Mouse (Mus musculus): Measurements from ENCODE around the gene Med24. TPM values are rescaled to one million over a fixed set of nuclear protein-coding genes. Genes with fewer than 3 reads are reported as not detected.
"Not testable (repeated sequence)": the region's sequence is repeated elsewhere in the genome, so short reads cannot be mapped to it uniquely, and the experiment has no call there.

Gene Med24
- polyA plus RNA-seq, 2 experiments from 2014 or later: 27.0 to 37.5 TPM

- no peak for ATAC-seq
Measured at GRCm38 (mm10) chr11:98688009-98688408, 41.2 kb downstream of the Med24 start.

DNA sequence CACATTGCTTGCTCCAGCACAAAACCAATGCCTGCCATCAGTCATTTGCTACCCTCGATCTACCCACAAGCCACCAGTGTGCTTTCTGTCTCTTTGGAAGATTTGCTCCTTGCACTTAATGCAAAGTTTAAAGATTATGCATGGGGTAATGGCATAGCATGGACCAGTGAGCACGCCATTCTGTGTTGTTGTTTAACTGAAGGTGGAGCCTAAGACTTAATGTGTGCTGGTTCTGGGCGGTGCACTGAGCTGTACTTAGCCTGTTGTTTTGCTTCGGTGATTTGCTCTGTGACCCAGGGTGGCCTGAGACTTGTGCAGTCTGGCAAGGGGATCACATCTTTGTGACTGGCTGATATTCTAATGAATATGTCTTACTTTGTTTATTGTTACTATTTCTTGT lies 42.3 kb downstream of the Med24 start:
- ATAC-seq: no peak

DNA sequence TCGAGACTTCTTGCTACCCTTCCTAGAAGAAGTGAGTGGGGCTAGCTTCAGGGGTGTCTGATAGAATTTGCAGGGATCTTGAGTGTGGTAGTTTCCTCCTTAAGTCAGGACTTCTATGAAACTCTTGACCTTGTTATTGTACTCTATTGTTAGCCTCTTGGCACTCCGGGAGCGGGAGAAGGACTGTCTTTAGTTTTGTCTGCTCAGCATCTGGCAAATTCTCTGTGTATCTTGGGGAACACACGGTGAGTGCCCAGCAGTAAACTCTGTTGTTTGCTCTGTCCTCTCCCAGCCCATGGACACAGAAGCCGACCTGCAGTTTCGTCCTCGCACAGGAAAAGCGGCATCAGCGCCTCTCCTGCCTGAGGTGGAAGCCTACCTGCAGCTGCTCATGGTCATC lies 43.6 kb downstream of the Med24 start:
- ATAC-seq: no peak

GRCm38 (mm10) chr11:98682811-98683210 lies 46.4 kb downstream of the Med24 start:
- ATAC-seq: peak; percentile 38

GRCm38 (mm10) chr11:98681786-98682745 lies 47.2 kb downstream of the Med24 start, which contains the start of gene Psmd3:
TSS of gene Psmd3 (plus strand) at chr11:98682554.
- ATAC-seq: peak; percentile 87

GRCm38 (mm10) chr11:98681186-98681585 lies 48.0 kb downstream of the Med24 start:
- no peak for ATAC-seq

DNA sequence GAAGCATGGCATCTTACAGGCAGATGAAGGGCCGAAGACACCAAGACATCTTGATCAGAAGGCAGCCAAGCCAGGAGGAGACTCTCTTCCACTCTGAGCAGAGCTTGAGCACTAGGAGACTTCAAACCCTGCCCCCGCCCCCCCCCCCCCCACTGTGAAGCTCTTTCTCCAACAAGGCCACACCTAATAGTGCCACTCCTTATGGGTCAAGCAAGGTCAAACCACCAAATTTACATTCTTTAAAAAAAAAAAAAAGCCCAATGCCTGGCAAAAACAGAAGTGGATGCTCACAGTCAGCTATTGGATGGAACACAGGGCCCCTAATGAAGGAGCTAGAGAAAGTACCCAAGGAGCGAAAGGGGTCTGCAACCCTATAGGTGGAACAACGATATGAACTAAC lies 48.6 kb downstream of the Med24 start:
- not testable (repeated sequence) for ATAC-seq

DNA sequence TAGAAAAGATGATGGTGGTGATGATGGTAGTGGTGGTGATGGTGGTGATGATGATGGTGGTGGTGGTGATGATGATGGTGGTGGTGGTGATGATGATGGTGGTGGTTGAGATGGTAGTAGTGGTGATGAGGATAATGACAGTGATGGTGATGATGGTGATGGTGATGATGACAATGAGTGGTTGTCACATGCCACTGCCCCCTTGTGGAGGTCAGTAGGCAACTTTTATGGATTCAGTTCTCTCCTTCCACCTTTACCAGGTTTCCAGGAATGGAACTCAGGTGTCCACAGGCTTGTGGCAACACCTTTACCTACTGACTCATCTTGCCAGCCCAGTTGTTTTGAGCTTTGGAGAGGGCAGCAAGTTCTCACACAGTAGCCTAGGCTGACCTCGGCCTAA lies 49.2 kb downstream of the Med24 start:
- no peak for ATAC-seq

- no peak for ATAC-seq
Measured at GRCm38 (mm10) chr11:98675829-98676363, 53.3 kb downstream of the Med24 start.

- peak; percentile 81 for ATAC-seq
Measured at GRCm38 (mm10) chr11:98673136-98673535, 56.1 kb downstream of the Med24 start.

GRCm38 (mm10) chr11:98672482-98672881 lies 56.8 kb downstream of the Med24 start:
- ATAC-seq: no peak

DNA sequence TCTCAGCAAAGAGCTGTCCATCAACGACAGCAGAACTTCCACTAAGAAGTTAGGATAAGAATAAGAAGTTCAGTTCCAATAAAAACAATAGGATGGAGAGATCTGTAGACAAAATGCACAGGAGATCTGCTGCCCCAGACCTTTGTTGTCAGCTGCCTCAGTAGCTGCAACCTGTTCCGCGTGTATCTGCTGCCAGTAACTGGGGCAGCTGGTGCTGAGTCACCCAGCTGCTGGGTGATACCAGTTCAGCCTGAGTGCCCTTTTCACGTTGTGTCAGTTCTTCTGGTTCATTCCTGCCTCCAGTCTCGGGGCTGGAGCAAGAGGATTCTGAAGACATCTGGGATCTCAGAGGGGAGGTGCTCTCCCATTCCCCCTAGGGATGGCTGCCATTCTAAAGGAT lies 57.4 kb downstream of the Med24 start:
- ATAC-seq: no peak

DNA sequence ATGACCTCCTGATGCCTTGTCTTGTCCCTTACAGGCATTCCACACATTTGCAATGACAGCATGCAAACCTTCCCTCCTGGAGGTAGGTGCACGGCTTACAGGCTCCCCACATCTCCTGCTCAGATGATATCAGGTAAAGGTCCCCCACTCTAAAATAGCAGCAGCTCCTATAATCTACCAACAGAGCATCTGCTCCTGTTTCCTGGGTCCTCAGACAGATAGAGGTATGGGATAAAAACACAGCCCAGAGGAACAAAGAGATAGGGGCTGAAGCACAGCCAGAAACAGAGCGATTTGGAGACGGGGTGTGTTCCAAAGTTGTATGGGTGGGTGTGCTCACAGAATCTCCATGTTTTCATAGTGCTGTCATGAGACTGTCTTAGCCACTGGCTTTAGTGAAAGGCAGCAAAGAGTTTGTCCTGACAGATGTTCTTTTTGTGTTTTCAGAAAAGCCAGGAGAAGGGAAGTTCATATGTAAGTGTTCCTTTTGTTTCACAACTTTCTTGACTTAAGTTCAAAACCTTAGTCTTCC lies 57.9 kb downstream of the Med24 start:
- ATAC-seq: no peak

DNA sequence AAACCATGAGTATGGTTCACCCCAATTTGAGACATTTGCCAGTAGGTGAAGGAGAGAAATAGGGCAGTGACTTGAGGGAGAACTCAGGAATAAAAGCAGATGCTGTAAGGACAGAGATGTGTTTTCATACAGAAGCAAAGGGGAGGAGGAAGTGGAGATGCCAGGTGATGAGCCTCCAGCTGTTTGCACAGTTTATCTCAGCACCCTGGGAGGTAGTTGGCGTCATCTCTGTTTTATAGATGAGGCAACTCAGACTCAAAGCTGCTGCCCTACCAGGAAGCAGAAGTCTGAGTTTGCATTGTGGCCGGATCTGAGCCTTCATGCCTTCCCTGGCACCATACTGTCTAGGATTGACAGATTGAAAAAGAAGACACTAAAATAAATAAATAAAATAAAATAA lies 60.3 kb downstream of the Med24 start:
- no peak for ATAC-seq

DNA sequence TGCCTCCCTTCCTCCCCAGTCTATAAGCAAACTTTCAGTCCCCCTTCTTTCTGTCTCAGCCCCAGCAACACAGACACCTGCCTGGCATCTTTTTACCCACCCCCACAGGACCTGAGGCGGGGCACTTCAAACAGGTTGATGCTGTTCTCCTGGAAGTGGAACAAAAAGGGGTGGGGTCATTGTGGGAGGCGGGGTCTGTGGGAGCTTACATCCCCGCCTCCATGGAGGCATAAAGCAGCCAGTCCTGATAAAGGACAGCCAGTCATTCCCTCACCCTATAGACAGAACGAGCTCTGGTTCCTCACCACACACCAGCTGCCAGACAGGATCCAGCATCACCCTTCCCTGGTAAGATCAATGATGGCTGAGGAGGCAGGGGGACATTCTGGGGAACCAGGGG lies 65.1 kb downstream of the Med24 start, which contains the start of gene Gsdma:
Gsdma (plus strand) TSS at position 261 of the 400 bp plus-strand sequence.
- no peak for ATAC-seq

DNA sequence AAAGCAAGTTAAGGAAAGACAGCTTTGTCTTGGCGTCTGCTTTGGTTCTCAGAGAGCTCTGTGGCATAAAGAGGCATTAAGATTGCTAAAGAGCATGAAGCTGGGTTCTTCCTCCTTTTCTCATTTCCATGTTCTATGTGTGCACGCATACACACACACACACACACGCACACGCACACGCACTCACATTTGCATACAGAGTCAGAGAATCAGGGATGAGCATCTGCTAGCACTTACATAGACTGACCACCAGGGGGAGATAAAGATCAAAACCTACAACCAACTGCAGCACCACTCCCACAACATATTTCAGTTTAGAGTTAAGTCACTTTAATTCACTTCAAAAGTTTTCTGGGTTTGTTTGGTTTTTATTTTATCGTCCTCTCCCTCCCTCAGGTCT lies 68.7 kb downstream of the Med24 start:
- peak; percentile 82 for ATAC-seq

- peak; percentile 79 for ATAC-seq
Measured at GRCm38 (mm10) chr11:98655076-98655475, 74.2 kb downstream of the Med24 start.

Other genes starting within 250 kb of the Med24 start
- 10 to 100 TPM; 77.0 to 98.7 TPM for gene Ikzf3, start 183.4 kb downstream of the Med24 start, polyA plus RNA-seq (2017; shearing (Covaris generic))
- 1 to 10 TPM; 5.0 to 6.0 TPM for gene Zpbp2, start 178.3 kb downstream of the Med24 start, polyA plus RNA-seq (2017; shearing (Covaris generic))
- 10 to 100 TPM; 25.9 to 53.6 TPM for gene Ormdl3, start 142.1 kb downstream of the Med24 start, polyA plus RNA-seq (2017; shearing (Covaris generic))
- gene Lrrc3c, start 131.1 kb downstream of the Med24 start, polyA plus RNA-seq (2017; shearing (Covaris generic)): not detected
- gene Gm12355, start 103.8 kb downstream of the Med24 start, polyA plus RNA-seq (2017; shearing (Covaris generic)): 1 to 10 TPM; 1.0 to 9.6 TPM
- under 1 TPM in 1 of 2 experiments, not detected in 1; 0.20 TPM for gene Gsdma3, start 103.1 kb downstream of the Med24 start, polyA plus RNA-seq (2017; shearing (Covaris generic))
- not detected for gene Gsdma2, start 82.7 kb downstream of the Med24 start, polyA plus RNA-seq (2017; shearing (Covaris generic))
- under 1 TPM in 1 of 2 experiments, not detected in 1; 0.12 TPM for gene Gsdma, start 65.1 kb downstream of the Med24 start, polyA plus RNA-seq (2017; shearing (Covaris generic))
- 10 to 100 TPM; 13.8 to 17.5 TPM for gene Psmd3, start 46.9 kb downstream of the Med24 start, polyA plus RNA-seq (2017; shearing (Covaris generic))
- not detected for gene Csf3, start 28.2 kb downstream of the Med24 start, polyA plus RNA-seq (2017; shearing (Covaris generic))
- 1 to 10 TPM; 4.8 to 5.7 TPM for gene Thra, start 11.2 kb upstream of the Med24 start, polyA plus RNA-seq (2017; shearing (Covaris generic))
- 10 to 100 TPM in 1 of 2 experiments, 1 to 10 TPM in 1; 4.9 to 12.3 TPM for gene Nr1d1, start 45.9 kb upstream of the Med24 start, polyA plus RNA-seq (2017; shearing (Covaris generic))
- 10 to 100 TPM; 22.3 to 24.8 TPM for gene Msl1, start 66.1 kb upstream of the Med24 start, polyA plus RNA-seq (2017; shearing (Covaris generic))
- 10 to 100 TPM; 13.6 to 14.5 TPM for gene Casc3, start 75.5 kb upstream of the Med24 start, polyA plus RNA-seq (2017; shearing (Covaris generic))
- under 1 TPM in 1 of 2 experiments, not detected in 1; 0.48 TPM for gene Rapgefl1, start 107.3 kb upstream of the Med24 start, polyA plus RNA-seq (2017; shearing (Covaris generic))
- 10 to 100 TPM; 13.5 to 13.9 TPM for gene Wipf2, start 134.2 kb upstream of the Med24 start, polyA plus RNA-seq (2017; shearing (Covaris generic))
- 1 to 10 TPM; 4.1 to 8.5 TPM for gene Cdc6, start 178.4 kb upstream of the Med24 start, polyA plus RNA-seq (2017; shearing (Covaris generic))
- gene Rara, start 198.4 kb upstream of the Med24 start, polyA plus RNA-seq (2017; shearing (Covaris generic)): 1 to 10 TPM; 8.6 to 8.9 TPM

All from CD4-positive, CD25-positive, alpha-beta regulatory T cell, adult 4 months (primary cell).